Mouse (Mus musculus) gonadal fat pad, adult 2 months (tissue): ENCODE results near the gene Ociad2. TPM values are rescaled to one million over a fixed set of nuclear protein-coding genes. Genes with fewer than 3 reads are reported as not detected.
A peak's percentile ranks its signal among the peaks of the same experiment; 100 is the strongest.

Experiments used
- DNase-seq: peaks from one replicate; pipeline ENCODE4 v3.0.0-alpha.2; 2012; ENCODE audit warnings: low read depth
- polyA plus RNA-seq: library from polyadenylated mRNA; depleted of rRNA; stranded (reverse); fragments of >200 nt; gene quantifications from 2 replicates; pipeline ENCODE4 v1.2.3, GENCODE M21; 2012; rRNA removed

The Ociad2 gene
- polyA plus RNA-seq, 1 experiment: 10.5 TPM

DNA sequence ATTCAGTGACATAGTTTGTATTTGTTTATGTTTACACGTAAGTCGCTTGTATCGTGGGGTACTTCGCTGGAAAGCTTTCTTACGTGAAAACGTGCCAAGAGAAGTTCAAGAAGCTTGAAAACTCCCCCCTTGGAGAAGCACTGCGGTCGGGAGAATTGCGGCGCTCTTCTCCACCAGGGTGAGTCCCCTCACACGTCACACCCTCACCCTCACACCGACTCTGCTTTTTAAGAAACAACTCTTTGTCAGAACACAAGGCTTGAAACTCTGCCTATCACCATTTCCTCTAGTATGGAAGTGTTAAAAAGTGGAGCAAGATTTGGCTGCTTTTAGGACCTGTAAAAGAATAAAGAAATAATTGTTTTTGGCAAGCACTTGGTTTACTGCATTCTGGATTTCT lies 36.3 kb downstream of the Ociad2 start:
- DNase-seq: no peak

DNA sequence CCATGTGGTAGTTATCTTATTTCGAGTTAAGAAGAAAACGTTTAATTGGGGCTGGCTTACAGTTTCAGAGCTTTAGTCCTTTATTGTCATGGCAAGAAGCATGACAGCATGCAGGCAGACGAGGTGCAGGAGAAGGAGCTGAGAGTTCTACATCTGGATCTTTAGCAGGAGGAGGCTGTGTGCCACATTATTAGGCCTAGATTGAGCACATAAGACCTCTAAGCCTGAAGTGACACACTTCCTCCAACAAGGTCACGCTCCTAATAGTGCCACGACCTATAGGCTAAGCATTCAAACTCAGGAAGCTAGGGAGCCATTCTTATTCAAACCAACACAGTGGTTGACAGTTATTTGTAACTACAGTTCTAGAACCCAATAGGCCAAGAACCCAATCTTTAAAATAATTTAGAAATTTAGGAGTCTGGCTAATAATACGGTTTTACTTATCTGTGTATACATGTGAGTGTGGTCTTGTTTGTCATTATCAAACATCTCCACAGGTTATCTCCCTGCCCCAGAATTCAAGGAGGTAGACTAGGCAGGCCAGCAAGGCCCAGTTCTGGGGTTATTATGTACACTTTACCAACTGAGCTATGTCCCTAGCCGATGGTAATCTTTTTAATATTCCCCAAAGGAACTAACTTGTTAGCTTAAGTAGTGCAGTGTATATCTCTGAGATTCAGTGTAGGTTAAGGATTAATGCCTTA lies 39.1 kb downstream of the Ociad2 start:
- DNase-seq: no peak

DNA sequence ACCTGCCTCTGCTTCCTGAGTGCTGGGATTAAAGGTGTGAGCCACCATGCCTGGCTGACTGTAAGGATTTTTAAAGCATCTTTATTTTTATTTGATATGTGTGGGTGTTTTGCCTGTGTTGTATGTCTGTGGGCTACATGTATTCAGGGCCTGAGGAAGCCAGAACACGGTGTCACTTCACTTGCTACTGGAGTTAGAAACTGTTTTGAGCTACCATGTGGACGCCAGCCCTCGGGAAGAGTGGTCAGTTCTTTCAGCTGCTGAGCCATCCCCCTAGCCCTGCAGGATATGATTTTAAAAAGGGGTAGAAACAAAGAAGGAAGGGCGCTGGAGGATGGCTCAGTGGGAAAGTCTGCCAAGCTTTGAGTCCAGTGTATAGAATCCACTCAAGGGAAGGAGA lies 44.9 kb downstream of the Ociad2 start:
- DNase-seq: no peak

DNA sequence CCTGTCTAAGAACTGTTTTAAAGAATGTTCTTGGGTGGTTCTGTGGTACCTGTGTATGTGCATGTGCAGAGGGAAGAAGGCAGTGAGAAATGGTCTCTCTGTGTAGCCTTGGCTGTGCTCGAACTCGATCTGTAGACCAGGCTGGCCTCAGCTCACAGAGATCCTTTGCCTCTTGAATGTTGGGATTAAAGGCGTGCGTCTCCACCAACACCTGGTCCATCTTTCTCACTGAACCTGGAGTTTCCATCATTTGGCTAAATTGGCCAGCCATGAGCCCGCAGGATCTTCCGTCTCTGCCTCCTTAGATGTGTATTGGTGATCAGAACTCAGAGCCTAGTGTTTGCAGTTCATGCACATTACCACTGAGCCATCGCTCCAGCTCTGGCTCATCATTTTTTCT lies 45.8 kb downstream of the Ociad2 start:
- DNase-seq: no peak

DNA sequence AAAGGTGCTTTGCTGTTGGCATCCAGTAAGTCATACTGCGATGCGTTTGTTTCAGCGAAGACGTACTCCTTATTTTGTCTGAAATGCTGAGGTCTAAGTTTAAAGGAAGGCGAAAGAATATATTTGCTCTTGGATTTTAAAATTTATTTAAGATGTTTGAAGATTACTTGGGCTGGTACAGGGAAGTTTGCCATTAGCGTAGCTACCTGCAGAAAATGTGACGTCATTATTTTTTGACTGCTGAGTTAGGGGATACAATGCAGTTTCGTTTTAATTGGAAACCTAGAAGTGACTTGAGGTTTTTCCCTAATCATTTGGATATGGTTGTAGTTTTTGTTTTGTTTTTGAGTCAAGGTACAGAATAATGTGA lies 47.4 kb downstream of the Ociad2 start:
- DNase-seq: no peak

DNA sequence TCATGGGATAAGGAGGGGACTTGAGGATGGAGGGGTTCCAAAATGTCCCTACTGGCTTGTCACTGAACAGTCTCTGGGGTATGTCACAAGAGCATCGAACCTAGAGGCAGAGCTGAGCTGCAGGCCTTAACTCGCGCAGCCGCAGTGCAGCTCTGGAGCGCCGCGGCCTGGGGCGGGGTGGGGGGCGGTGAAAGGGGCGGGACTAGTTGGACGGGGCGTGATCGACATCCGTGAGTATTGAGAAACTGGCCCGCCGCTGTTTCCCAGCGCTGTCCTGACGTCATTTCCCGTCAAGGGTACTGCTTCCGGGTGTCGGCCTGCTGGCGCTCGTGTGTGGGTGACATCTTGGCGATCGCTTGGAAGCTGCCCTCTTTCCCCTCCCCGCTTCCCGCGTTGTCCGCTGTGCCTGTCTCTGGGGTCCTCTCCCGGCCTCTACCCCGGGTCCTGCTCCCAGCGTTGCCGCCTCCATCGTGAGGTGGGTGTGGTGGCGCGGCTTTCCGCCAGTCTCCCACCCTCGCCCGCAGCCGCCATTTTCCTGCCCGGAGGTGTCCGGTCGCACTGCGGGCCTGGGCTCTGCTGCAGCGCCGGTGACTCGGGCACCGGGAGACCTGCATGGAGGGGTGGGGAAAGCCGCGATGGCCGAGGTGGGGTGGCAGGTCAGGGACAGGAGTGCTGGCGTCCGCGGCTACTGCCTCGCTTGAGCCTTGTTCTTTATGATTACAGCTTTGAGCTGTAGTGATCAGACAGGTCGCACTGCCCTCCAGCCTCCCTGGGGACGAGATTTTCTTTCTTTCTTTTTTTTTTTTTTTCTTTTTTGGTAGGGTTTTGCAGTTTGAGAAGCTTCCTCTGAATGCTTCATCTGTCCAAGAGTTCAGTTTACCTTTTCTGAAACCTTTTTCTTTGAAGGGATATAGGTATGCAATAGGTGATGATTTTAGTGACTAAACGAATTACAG lies 48.0 kb downstream of the Ociad2 start, which contains the start of gene Ociad1:
Gene Ociad1, plus strand, starts transcription at position 283 of the 956 bp plus-strand sequence.
- DNase-seq: peak; percentile 47

DNA sequence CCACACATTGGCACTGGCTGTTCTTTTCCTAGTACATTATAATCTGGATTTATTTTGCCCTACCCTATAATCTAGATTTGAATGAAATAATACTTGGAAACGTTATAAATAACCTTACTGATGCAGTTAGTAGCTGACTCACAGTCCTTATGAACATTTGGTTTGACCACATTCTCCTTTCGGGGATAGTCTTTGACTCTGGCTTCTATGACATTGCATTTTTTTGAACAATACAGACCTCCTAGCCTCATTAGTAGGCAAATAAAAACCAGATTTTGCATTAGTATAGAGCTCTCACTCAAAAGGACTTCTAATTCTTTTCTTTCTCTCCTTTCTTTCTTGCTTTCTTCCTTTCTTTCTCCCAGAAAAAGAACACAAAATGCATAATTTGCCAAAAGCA lies 50.9 kb downstream of the Ociad2 start:
- no peak for DNase-seq

DNA sequence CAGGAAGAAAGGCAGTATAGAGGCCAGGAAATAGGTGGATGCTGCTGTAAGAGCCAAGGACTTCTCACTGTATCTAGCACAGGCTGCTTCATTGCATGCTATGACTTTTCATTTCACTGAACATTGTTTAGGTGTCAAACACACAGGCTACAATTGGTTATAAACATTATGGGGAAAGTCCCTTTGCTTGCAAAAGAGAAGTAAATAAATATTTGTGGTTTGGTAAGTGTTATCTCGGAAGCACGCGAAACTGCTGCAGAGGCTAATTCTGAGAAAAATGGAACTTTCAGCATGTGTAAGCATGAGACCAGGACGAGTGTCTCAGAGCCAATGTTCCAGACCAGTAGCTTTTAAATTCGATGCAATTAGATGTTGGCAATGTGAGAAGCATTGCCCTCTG lies 54.2 kb downstream of the Ociad2 start:
- DNase-seq: no peak

DNA sequence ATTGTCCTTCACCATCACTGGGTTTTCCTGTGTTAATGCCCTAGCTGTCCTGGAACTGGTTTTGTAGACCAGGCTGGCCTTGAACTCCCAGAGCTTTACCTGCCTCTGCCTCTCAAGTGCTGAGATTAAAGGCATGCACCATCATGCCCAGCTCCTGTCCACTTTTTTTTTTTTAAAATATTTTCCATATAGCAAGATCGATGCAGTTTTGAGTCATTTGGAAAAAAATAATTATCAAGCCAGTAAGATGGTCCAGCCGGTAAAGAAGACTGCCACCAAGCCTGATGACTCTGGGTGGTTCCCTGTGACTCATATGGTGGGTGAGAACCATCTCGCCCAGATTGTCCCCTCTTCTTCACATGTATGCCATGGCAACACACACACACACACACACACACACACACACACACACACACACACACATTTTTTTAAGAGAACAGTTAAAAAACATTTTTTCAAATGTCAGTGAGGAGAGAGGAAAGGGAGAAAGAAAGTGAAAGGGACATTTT lies 55.3 kb downstream of the Ociad2 start:
- no peak for DNase-seq

DNA sequence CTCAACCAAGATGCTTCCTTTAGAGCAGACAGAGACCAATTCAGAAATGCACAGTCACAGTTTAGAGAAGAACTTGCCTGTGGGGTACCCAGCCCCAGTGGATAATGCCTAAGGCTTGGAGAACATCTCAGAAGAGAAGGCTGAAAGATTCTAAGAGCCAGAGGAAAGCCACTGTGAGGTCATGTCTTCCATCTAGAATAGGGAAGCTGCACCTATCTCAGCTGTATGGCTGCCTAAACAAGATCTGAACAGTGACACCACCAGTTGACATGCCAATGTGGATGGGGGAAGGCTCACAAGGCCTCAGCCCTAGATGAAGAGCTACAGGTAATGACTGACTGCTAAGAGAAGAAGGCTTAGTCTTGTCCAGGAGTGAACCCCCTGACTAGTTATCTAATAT lies 56.8 kb downstream of the Ociad2 start:
- DNase-seq: no peak

DNA sequence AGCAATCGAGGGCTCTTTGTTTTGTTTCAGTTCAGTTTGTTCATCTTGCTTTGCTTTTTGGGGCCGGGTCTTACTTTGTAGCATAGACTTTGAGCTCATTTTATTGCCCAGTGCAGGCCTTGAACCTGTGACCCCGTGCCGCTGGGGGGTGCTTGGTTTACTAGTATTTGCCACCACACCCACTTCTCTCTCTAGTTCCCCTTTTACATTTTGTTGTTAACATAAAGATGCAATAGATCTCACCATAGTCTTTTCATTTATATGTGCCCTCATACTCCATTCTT lies 60.3 kb downstream of the Ociad2 start:
- no peak for DNase-seq

DNA sequence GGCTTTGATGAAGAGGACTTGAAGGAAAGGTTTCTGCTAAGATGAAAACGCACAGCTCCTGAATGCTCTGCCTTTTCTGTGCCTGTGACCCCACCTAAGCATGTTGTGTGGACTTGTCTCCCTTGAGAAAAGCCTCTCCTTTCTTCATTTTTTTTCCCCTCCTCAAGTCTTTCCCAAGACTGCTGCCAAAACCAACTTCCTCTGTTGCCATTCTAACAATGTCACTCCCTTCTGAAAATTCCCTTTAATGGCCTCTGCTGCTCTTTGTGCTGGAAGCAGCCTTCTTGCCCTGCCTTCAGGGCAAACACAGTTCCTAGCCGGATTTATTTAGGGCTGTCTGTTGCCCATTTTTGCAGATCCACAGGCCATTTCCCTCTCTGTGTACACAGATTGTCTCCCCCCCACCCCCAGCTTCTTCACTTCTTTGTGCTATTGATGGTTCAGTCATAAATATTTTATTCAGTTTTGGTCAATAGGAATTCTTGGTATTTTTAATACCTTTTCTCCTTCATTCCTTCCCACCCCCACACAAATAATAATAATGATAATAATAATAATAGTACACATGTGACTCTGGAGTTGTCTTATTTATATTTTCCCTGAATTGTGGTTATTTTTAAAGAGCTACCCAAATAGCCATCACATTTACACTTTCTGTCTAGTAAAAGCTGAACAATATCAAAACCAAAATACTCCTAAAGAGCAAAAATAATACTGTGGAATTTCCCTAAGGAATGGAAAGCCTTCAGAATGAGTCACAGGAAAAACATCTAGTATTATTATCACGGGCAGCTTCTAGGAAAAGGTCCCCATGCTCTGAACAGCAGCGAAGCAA lies 60.9 kb downstream of the Ociad2 start:
- no peak for DNase-seq

DNA sequence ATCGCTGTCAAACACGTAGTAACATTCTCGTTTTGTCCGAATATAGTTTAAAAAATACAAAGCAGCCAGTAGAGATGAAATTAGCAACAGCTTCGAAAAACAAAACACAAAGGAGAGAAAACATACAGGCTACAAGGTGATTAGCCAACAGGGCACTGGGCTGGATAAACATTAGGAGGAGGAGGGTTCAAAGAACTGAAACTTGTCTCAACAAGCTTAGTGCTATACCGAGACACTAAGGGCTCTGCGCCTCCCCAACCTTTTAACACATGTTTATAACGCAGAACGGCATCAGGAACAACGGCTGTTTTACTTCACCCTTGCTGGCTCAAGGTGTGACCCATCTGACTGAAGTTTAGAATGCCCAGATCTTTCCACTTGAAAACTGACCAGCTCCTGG lies 61.6 kb downstream of the Ociad2 start:
- no peak for DNase-seq

DNA sequence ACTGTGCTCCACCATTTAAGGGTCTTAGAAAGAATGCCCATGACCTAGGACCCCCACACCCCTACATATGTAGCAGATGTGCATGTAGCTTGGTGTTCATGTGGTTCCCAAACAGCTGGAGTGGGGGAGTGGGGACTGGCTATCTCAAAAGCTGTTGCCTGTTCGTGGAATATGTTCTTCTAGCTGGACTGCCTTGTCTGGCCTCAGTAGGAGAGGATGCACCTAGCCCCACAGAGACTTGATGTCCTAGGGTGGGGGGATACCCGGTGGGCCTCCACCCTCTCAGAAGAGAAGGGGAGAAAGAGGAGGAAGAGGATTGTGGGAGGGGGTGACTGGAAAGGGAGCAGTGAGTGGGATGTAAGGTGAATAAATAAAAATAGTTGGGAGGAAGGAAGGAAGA lies 65.9 kb downstream of the Ociad2 start:
- DNase-seq: no peak

DNA sequence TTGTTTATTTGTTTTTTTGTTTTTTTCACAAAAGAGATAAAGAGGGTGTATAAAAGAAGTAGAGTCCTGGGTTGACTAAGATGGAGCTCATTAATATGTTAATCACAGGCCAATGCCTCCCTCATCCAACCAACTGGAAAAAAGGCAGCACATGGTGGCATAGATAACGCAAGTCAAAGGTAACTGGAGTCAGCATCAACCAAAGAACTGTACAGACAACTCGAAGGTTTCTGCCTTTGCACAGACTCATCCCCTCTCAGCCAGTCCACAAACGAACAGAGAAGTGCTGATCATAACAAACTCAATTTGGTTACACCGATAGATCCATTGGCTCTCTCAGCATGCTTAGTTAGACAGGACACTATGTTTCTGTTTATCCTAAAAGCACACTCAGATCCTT lies 67.7 kb downstream of the Ociad2 start:
- DNase-seq: no peak

Other genes with a start within 250 kb of the Ociad2 start
- 48.7 and 76.5 TPM in 2 replicates for gene Fryl, start 84.4 kb downstream of the Ociad2 start, polyA plus RNA-seq
- 71.8 and 77.9 TPM in 2 replicates for gene Ociad1, start 48.2 kb downstream of the Ociad2 start, polyA plus RNA-seq
- 45.1 and 73.9 TPM in 2 replicates for gene Cwh43, start 65.0 kb upstream of the Ociad2 start, polyA plus RNA-seq
- 9.4 and 11.0 TPM in 2 replicates for gene Dcun1d4, start 140.0 kb upstream of the Ociad2 start, polyA plus RNA-seq